Mouse (Mus musculus) limb, embryonic 14.5 days (tissue): ENCODE data around the gene Kcna7. TPM values are rescaled to one million over a fixed set of nuclear protein-coding genes. Genes with fewer than 3 reads are reported as not detected.

Experiments used
- ATAC-seq: fragments of 200-750 bp; cut with Nextera tagmentation; 2 replicates; pipeline ENCODE4 v1.8.0; 2017; ENCODE audit warnings: low read depth, moderate number of reproducible peaks, moderate TSS enrichment; ENCODE audit not compliant: low FRiP score
- DNase-seq: peaks from one replicate; pipeline ENCODE4 v3.0.0-alpha.2; 2015; ENCODE audit warnings: low spot score
- H3K27ac ChIP-seq: fragments of 300-500 bp; sonication (generic); replicated peaks from 2 replicates; pipeline ENCODE4 v1.5.1; 2014; ENCODE audit warnings: low read depth, mild to moderate bottlenecking, low read length, moderate library complexity, mixed read lengths
- H3K27me3 ChIP-seq: fragments of 300-500 bp; sonication (generic); 2 replicates; pipeline ENCODE4 v1.6.1; 2014; ENCODE audit warnings: low read length, mixed read lengths; ENCODE audit not compliant: control insufficient read depth, insufficient read depth
- H3K36me3 ChIP-seq: fragments of 300-500 bp; sonication (generic); 2 replicates; pipeline ENCODE4 v1.6.1; 2014; ENCODE audit warnings: mild to moderate bottlenecking, low read length, moderate library complexity, mixed read lengths; ENCODE audit not compliant: control insufficient read depth, insufficient read depth
- H3K4me1 ChIP-seq: fragments of 300-500 bp; sonication (generic); 2 replicates; pipeline ENCODE4 v1.6.1; 2014; ENCODE audit warnings: antibody characterized with exemption, low read length, mixed read lengths; ENCODE audit not compliant: control insufficient read depth, insufficient read depth
- H3K4me2 ChIP-seq: fragments of 300-500 bp; sonication (generic); replicated peaks from 2 replicates; pipeline ENCODE4 v1.6.1; 2014; ENCODE audit warnings: low read depth, mild to moderate bottlenecking, low read length, moderate library complexity; ENCODE audit not compliant: severe bottlenecking
- H3K4me3 ChIP-seq: fragments of 300-500 bp; sonication (generic); replicated peaks from 2 replicates; pipeline ENCODE4 v1.5.1; 2014; ENCODE audit warnings: low read length
- H3K9ac ChIP-seq: fragments of 300-500 bp; sonication (generic); 2 replicates; pipeline ENCODE4 v1.6.1; 2014; ENCODE audit warnings: mild to moderate bottlenecking, low read depth, low read length, moderate library complexity; ENCODE audit not compliant: severe bottlenecking
- H3K9me3 ChIP-seq: fragments of 300-500 bp; sonication (generic); 2 replicates; pipeline ENCODE4 v1.6.1; 2016; ENCODE audit warnings: low read length; ENCODE audit not compliant: control insufficient read depth
- POLR2A ChIP-seq: fragments of 200-500 bp; IDR thresholded peaks from 2 replicates; pipeline ENCODE4 v1.8.0; 2012; ENCODE audit warnings: inconsistent platforms, mild to moderate bottlenecking, moderate library complexity, borderline replicate concordance; ENCODE audit not compliant: insufficient read depth, insufficient read length; ENCODE audit errors: extremely low read depth
- WGBS: fragments of 180-500 bp; shearing (Covaris S2); extraction: QIAGEN DNeasy Blood & Tissue Kit; methylation state at CpG from one replicate; pipeline ENCODE4 v1.1.7; 2014; 5-methylcytosine and 5-hydroxymethylcytosine counted together
- microRNA-seq: library from miRNA; unstranded; fragments of <30 nt; microRNA quantifications from one replicate; pipeline ENCODE4, GENCODE M21; 2016
- polyA plus RNA-seq, 2 experiments: library from polyadenylated mRNA; depleted of rRNA in 1 of 2; stranded (reverse) in 1 of 2; unstranded in 1 of 2; fragments of >200 nt; fragmentation: Nextera tagmentation in 1 of 2; extraction: Ambion mirVana in 1 of 2; gene quantifications; 2 replicates each; pipeline versions ENCODE4 v1.2.1 to v1.2.3; 2012 to 2014

Kcna7 gene
- polyA plus RNA-seq, 2 experiments, result 0.10 TPM; not detected in 1

GRCm38 (mm10) chr7:45455932-45456696, 50.7 kb downstream of the Kcna7 start:
- H3K9me3 ChIP-seq, result no peaks in the 10 kb centered on the region
- no peak overlapping the region for H3K27ac ChIP-seq
- H3K4me2 ChIP-seq, result 0 out of 2 replicates have a peak overlapping the region, but pooled peaks have one; percentile 83
- WGBS, result 67% methylated on average over 13 of the region's 13 CpGs
- ATAC-seq (no peak), DNase-seq (no peak)
- 0 out of 2 replicates have a peak overlapping the region, but pooled peaks have one; percentile 67 for H3K9ac ChIP-seq
- TF ChIP-seq POLR2A, result no peak
- H3K4me1 ChIP-seq, result peaks cover 31% of the 10 kb centered on the region
- peaks cover 62% of the 10 kb centered on the region for H3K36me3 ChIP-seq
- no peaks in the 10 kb centered on the region for H3K27me3 ChIP-seq
- no peak overlapping the region for H3K4me3 ChIP-seq

- DNase-seq (no peak), ATAC-seq (no peak)
- no peaks in the 10 kb centered on the region for H3K27me3 ChIP-seq
- peaks cover 32% of the 10 kb centered on the region for H3K4me1 ChIP-seq
- peak overlapping the region; percentile 83; the same call in 1 of the 2 replicates for H3K4me2 ChIP-seq
- no peaks in the 10 kb centered on the region for H3K9me3 ChIP-seq
- H3K27ac ChIP-seq, result 0 out of 2 replicates have a peak overlapping the region, but pooled peaks have one; percentile 26
- 0 out of 2 replicates have a peak overlapping the region, but pooled peaks have one; percentile 67 for H3K9ac ChIP-seq
- TF ChIP-seq POLR2A, result no peak
- H3K36me3 ChIP-seq, result peaks cover 64% of the 10 kb centered on the region
- 50% methylated on average over 9 of the region's 9 CpGs for WGBS
- peak overlapping the region; percentile 73; the same call in 1 of the 2 replicates for H3K4me3 ChIP-seq
Observed at GRCm38 (mm10) chr7:45456721-45457203, 51.3 kb downstream of the Kcna7 start.

GRCm38 (mm10) chr7:45457204-45458060, 52.0 kb downstream of the Kcna7 start:
- Histone ChIP-seq H3K36me3 (peaks cover 64% of the 10 kb centered on the region), H3K9ac (peak overlapping the region; percentile 67), H3K27ac (peak overlapping the region; percentile 26; the same call in 1 of the 2 replicates), H3K4me1 (peaks cover 32% of the 10 kb centered on the region), H3K4me2 (peak overlapping the region; percentile 83), H3K9me3 (no peaks in the 10 kb centered on the region), H3K4me3 (peak overlapping the region; percentile 73), H3K27me3 (no peaks in the 10 kb centered on the region)
- WGBS, result 71% methylated on average over 10 of the region's 10 CpGs
- ATAC-seq (no peak), DNase-seq (no peak)
- TF ChIP-seq POLR2A, result no peak

- H3K27me3 ChIP-seq, result no peaks in the 10 kb centered on the region
- no peaks in the 10 kb centered on the region for H3K9me3 ChIP-seq
- ATAC-seq, result peak; percentile 66
- H3K4me2 ChIP-seq, result peak overlapping the region; percentile 83
- peak overlapping the region; percentile 73 for H3K4me3 ChIP-seq
- DNase-seq, result peak; percentile 85
- under 1% methylated on average over 37 of the region's 43 CpGs for WGBS
- H3K4me1 ChIP-seq, result peaks cover 32% of the 10 kb centered on the region
- H3K27ac ChIP-seq, result peak overlapping the region; percentile 88
- H3K36me3 ChIP-seq, result peaks cover 70% of the 10 kb centered on the region
- peak overlapping the region; percentile 67 for H3K9ac ChIP-seq
- TF ChIP-seq POLR2A, result no peak
Observed at GRCm38 (mm10) chr7:45458748-45459563, 53.5 kb downstream of the Kcna7 start.

Small RNAs within 50 kb of the gene (microRNA-seq; reads per million reads assigned to microRNA genes)
- gene Gm22133, result not detected

Other genes with a start within 250 kb of the Kcna7 start
Only the 30 nearest of the 33 such genes appear.
- not detected in 2 replicates for gene Pth2, start 224.7 kb upstream of the Kcna7 start, polyA plus RNA-seq (2012; rRNA removed)
- not detected in 2 replicates for gene Pth2, start 224.7 kb upstream of the Kcna7 start, polyA plus RNA-seq (2014; fragmentation: Nextera tagmentation; extraction: Ambion mirVana)
- 1.4 and 1.5 TPM in 2 replicates for gene Ccdc155, start 200.8 kb upstream of the Kcna7 start, polyA plus RNA-seq (2012; rRNA removed)
- gene Ccdc155, start 200.8 kb upstream of the Kcna7 start, polyA plus RNA-seq (2014; fragmentation: Nextera tagmentation; extraction: Ambion mirVana), result 0.79 and 1.2 TPM in 2 replicates
- gene Dkkl1, start 193.5 kb upstream of the Kcna7 start, polyA plus RNA-seq (2012; rRNA removed), result 3.0 and 4.8 TPM in 2 replicates
- gene Dkkl1, start 193.5 kb upstream of the Kcna7 start, polyA plus RNA-seq (2014; fragmentation: Nextera tagmentation; extraction: Ambion mirVana), result 9.0 and 14.8 TPM in 2 replicates
- gene Tead2, start 189.9 kb upstream of the Kcna7 start, polyA plus RNA-seq (2012; rRNA removed), result 450 and 560 TPM in 2 replicates
- 143 and 168 TPM in 2 replicates for gene Tead2, start 189.9 kb upstream of the Kcna7 start, polyA plus RNA-seq (2014; fragmentation: Nextera tagmentation; extraction: Ambion mirVana)
- gene Cd37, start 166.5 kb upstream of the Kcna7 start, polyA plus RNA-seq (2012; rRNA removed), result 4.9 and 6.0 TPM in 2 replicates
- 2.6 and 3.7 TPM in 2 replicates for gene Cd37, start 166.5 kb upstream of the Kcna7 start, polyA plus RNA-seq (2014; fragmentation: Nextera tagmentation; extraction: Ambion mirVana)
- 0.18 and 0.29 TPM in 2 replicates for gene Slc6a16, start 164.6 kb upstream of the Kcna7 start, polyA plus RNA-seq (2012; rRNA removed)
- gene Slc6a16, start 164.6 kb upstream of the Kcna7 start, polyA plus RNA-seq (2014; fragmentation: Nextera tagmentation; extraction: Ambion mirVana), result 0.21 TPM in 1 of 2 replicates, not detected in the other
- gene Slc6a21, start 128.1 kb upstream of the Kcna7 start, polyA plus RNA-seq (2012; rRNA removed), result not detected in 2 replicates
- not detected in 2 replicates for gene Slc6a21, start 128.1 kb upstream of the Kcna7 start, polyA plus RNA-seq (2014; fragmentation: Nextera tagmentation; extraction: Ambion mirVana)
- 42.6 and 46.1 TPM in 2 replicates for gene Trpm4, start 71.9 kb upstream of the Kcna7 start, polyA plus RNA-seq (2012; rRNA removed)
- 15.8 TPM in 2 replicates for gene Trpm4, start 71.9 kb upstream of the Kcna7 start, polyA plus RNA-seq (2014; fragmentation: Nextera tagmentation; extraction: Ambion mirVana)
- gene Hrc, start 70.4 kb upstream of the Kcna7 start, polyA plus RNA-seq (2012; rRNA removed), result 9.5 and 17.9 TPM in 2 replicates
- gene Hrc, start 70.4 kb upstream of the Kcna7 start, polyA plus RNA-seq (2014; fragmentation: Nextera tagmentation; extraction: Ambion mirVana), result 4.1 and 5.9 TPM in 2 replicates
- 12.3 and 13.8 TPM in 2 replicates for gene Ppfia3, start 38.6 kb upstream of the Kcna7 start, polyA plus RNA-seq (2012; rRNA removed)
- 8.4 and 9.0 TPM in 2 replicates for gene Ppfia3, start 38.6 kb upstream of the Kcna7 start, polyA plus RNA-seq (2014; fragmentation: Nextera tagmentation; extraction: Ambion mirVana)
- 4.1 and 4.7 TPM in 2 replicates for gene Lin7b, start 35.1 kb upstream of the Kcna7 start, polyA plus RNA-seq (2012; rRNA removed)
- 1.7 and 2.2 TPM in 2 replicates for gene Lin7b, start 35.1 kb upstream of the Kcna7 start, polyA plus RNA-seq (2014; fragmentation: Nextera tagmentation; extraction: Ambion mirVana)
- gene Snrnp70, start 9.9 kb upstream of the Kcna7 start, polyA plus RNA-seq (2012; rRNA removed), result 539 and 694 TPM in 2 replicates
- 69.7 and 73.7 TPM in 2 replicates for gene Snrnp70, start 9.9 kb upstream of the Kcna7 start, polyA plus RNA-seq (2014; fragmentation: Nextera tagmentation; extraction: Ambion mirVana)
- gene Ntf5, start 8.0 kb downstream of the Kcna7 start, polyA plus RNA-seq (2012; rRNA removed), result 4.2 and 4.5 TPM in 2 replicates
- 4.4 and 6.0 TPM in 2 replicates for gene Ntf5, start 8.0 kb downstream of the Kcna7 start, polyA plus RNA-seq (2014; fragmentation: Nextera tagmentation; extraction: Ambion mirVana)
- gene Lhb, start 15.2 kb downstream of the Kcna7 start, polyA plus RNA-seq (2012; rRNA removed), result 0.50 and 1.4 TPM in 2 replicates
- not detected in 2 replicates for gene Lhb, start 15.2 kb downstream of the Kcna7 start, polyA plus RNA-seq (2014; fragmentation: Nextera tagmentation; extraction: Ambion mirVana)
- 44.1 and 59.1 TPM in 2 replicates for gene Gys1, start 29.2 kb downstream of the Kcna7 start, polyA plus RNA-seq (2012; rRNA removed)
- 35.8 and 37.3 TPM in 2 replicates for gene Gys1, start 29.2 kb downstream of the Kcna7 start, polyA plus RNA-seq (2014; fragmentation: Nextera tagmentation; extraction: Ambion mirVana)
- 120 TPM in 2 replicates for gene Ruvbl2, start 32.4 kb downstream of the Kcna7 start, polyA plus RNA-seq (2012; rRNA removed)
- gene Ruvbl2, start 32.4 kb downstream of the Kcna7 start, polyA plus RNA-seq (2014; fragmentation: Nextera tagmentation; extraction: Ambion mirVana), result 119 and 126 TPM in 2 replicates
- gene Ftl1, start 54.2 kb downstream of the Kcna7 start, polyA plus RNA-seq (2012; rRNA removed), result 1,503 and 2,450 TPM in 2 replicates
- gene Ftl1, start 54.2 kb downstream of the Kcna7 start, polyA plus RNA-seq (2014; fragmentation: Nextera tagmentation; extraction: Ambion mirVana), result 4,726 and 4,986 TPM in 2 replicates
- gene Bax, start 61.2 kb downstream of the Kcna7 start, polyA plus RNA-seq (2012; rRNA removed), result 127 and 164 TPM in 2 replicates
- 133 and 140 TPM in 2 replicates for gene Bax, start 61.2 kb downstream of the Kcna7 start, polyA plus RNA-seq (2014; fragmentation: Nextera tagmentation; extraction: Ambion mirVana)
- 0.82 and 1.3 TPM in 2 replicates for gene Tulp2, start 76.2 kb downstream of the Kcna7 start, polyA plus RNA-seq (2012; rRNA removed)
- gene Tulp2, start 76.2 kb downstream of the Kcna7 start, polyA plus RNA-seq (2014; fragmentation: Nextera tagmentation; extraction: Ambion mirVana), result 1.2 and 2.0 TPM in 2 replicates
- not detected in 2 replicates for gene Gm45808, start 81.2 kb downstream of the Kcna7 start, polyA plus RNA-seq (2012; rRNA removed)
- gene Gm45808, start 81.2 kb downstream of the Kcna7 start, polyA plus RNA-seq (2014; fragmentation: Nextera tagmentation; extraction: Ambion mirVana), result not detected in 2 replicates
- gene Dhdh, start 83.2 kb downstream of the Kcna7 start, polyA plus RNA-seq (2012; rRNA removed), result 2.4 and 2.9 TPM in 2 replicates
- gene Dhdh, start 83.2 kb downstream of the Kcna7 start, polyA plus RNA-seq (2014; fragmentation: Nextera tagmentation; extraction: Ambion mirVana), result 2.0 and 2.6 TPM in 2 replicates
- gene Nucb1, start 104.8 kb downstream of the Kcna7 start, polyA plus RNA-seq (2012; rRNA removed), result 293 and 299 TPM in 2 replicates
- 239 and 254 TPM in 2 replicates for gene Nucb1, start 104.8 kb downstream of the Kcna7 start, polyA plus RNA-seq (2014; fragmentation: Nextera tagmentation; extraction: Ambion mirVana)
- gene Ppp1r15a, start 120.6 kb downstream of the Kcna7 start, polyA plus RNA-seq (2012; rRNA removed), result 27.5 and 29.8 TPM in 2 replicates
- 21.2 and 22.1 TPM in 2 replicates for gene Ppp1r15a, start 120.6 kb downstream of the Kcna7 start, polyA plus RNA-seq (2014; fragmentation: Nextera tagmentation; extraction: Ambion mirVana)
- gene Plekha4, start 120.7 kb downstream of the Kcna7 start, polyA plus RNA-seq (2012; rRNA removed), result 13.1 and 17.2 TPM in 2 replicates
- 4.3 and 4.6 TPM in 2 replicates for gene Plekha4, start 120.7 kb downstream of the Kcna7 start, polyA plus RNA-seq (2014; fragmentation: Nextera tagmentation; extraction: Ambion mirVana)
- gene Hsd17b14, start 149.2 kb downstream of the Kcna7 start, polyA plus RNA-seq (2012; rRNA removed), result 1.1 and 1.2 TPM in 2 replicates
- 0.44 and 0.92 TPM in 2 replicates for gene Hsd17b14, start 149.2 kb downstream of the Kcna7 start, polyA plus RNA-seq (2014; fragmentation: Nextera tagmentation; extraction: Ambion mirVana)
- gene Bcat2, start 164.5 kb downstream of the Kcna7 start, polyA plus RNA-seq (2012; rRNA removed), result 67.6 and 71.5 TPM in 2 replicates
- gene Bcat2, start 164.5 kb downstream of the Kcna7 start, polyA plus RNA-seq (2014; fragmentation: Nextera tagmentation; extraction: Ambion mirVana), result 57.2 and 60.4 TPM in 2 replicates
- gene Fgf21, start 209.8 kb downstream of the Kcna7 start, polyA plus RNA-seq (2012; rRNA removed), result 0.58 and 0.73 TPM in 2 replicates
- gene Fgf21, start 209.8 kb downstream of the Kcna7 start, polyA plus RNA-seq (2014; fragmentation: Nextera tagmentation; extraction: Ambion mirVana), result 0.43 and 0.66 TPM in 2 replicates
- 1.0 and 1.9 TPM in 2 replicates for gene Fut1, start 211.6 kb downstream of the Kcna7 start, polyA plus RNA-seq (2012; rRNA removed)
- gene Fut1, start 211.6 kb downstream of the Kcna7 start, polyA plus RNA-seq (2014; fragmentation: Nextera tagmentation; extraction: Ambion mirVana), result 1.2 and 1.8 TPM in 2 replicates
- 0.33 and 0.43 TPM in 2 replicates for gene Izumo1, start 216.2 kb downstream of the Kcna7 start, polyA plus RNA-seq (2012; rRNA removed)
- 0.39 TPM in 1 of 2 replicates, not detected in the other for gene Izumo1, start 216.2 kb downstream of the Kcna7 start, polyA plus RNA-seq (2014; fragmentation: Nextera tagmentation; extraction: Ambion mirVana)
- 14.1 and 16.7 TPM in 2 replicates for gene Rasip1, start 221.8 kb downstream of the Kcna7 start, polyA plus RNA-seq (2012; rRNA removed)
- 11.0 and 11.8 TPM in 2 replicates for gene Rasip1, start 221.8 kb downstream of the Kcna7 start, polyA plus RNA-seq (2014; fragmentation: Nextera tagmentation; extraction: Ambion mirVana)